Mouse (Mus musculus) kidney, adult 2 months (tissue): ENCODE data around the gene Cped1. TPM values are rescaled to one million over a fixed set of nuclear protein-coding genes. Genes with fewer than 3 reads are reported as not detected.

Experiments
- DNase-seq: peaks from one replicate; pipeline ENCODE4 v3.0.0; 2021
- H3K27ac ChIP-seq: fragments of 200-500 bp; 2 replicates; pipeline ENCODE4 v1.5.1; 2012; ENCODE audit warnings: low read depth, low read length, control low read depth, inconsistent platforms; ENCODE audit not compliant: insufficient read depth
- H3K27me3 ChIP-seq: fragments of 200-500 bp; replicated peaks from 2 replicates; pipeline ENCODE4 v1.6.1; 2012; ENCODE audit warnings: mild to moderate bottlenecking, moderate library complexity, low read length, inconsistent platforms; ENCODE audit not compliant: control insufficient read depth, insufficient read depth
- H3K36me3 ChIP-seq: fragments of 200-500 bp; 2 replicates; pipeline ENCODE4 v1.6.1; 2012; ENCODE audit warnings: mild to moderate bottlenecking, moderate library complexity, low read length, inconsistent platforms; ENCODE audit not compliant: control insufficient read depth, insufficient read depth
- H3K4me1 ChIP-seq: fragments of 200-500 bp; 2 replicates; pipeline ENCODE4 v1.6.1; 2011; ENCODE audit warnings: low read length; ENCODE audit not compliant: control insufficient read depth, insufficient read depth
- H3K4me3 ChIP-seq: fragments of 200-500 bp; 2 replicates; pipeline ENCODE4 v1.5.1; 2011; ENCODE audit warnings: mild to moderate bottlenecking, low read depth, low read length, control low read depth; ENCODE audit not compliant: insufficient read depth
- CTCF ChIP-seq: fragments of 200-500 bp; conservative IDR thresholded peaks from 2 replicates; pipeline ENCODE4 v1.5.1; 2011; ENCODE audit warnings: low read depth, mild to moderate bottlenecking, control low read depth, low read length, moderate library complexity, mixed read lengths; ENCODE audit not compliant: insufficient read depth, insufficient read length
- POLR2A ChIP-seq: fragments of 200-500 bp; IDR thresholded peaks from one replicate; pipeline ENCODE4 v1.6.1; 2011; ENCODE audit warnings: low read depth, low read length, control low read depth
- WGBS: fragments of 180-500 bp; shearing (Covaris S2); methylation state at CpG from one replicate; pipeline ENCODE4 v1.1.7; 2018; 5-methylcytosine and 5-hydroxymethylcytosine counted together
- polyA plus RNA-seq: library from polyadenylated mRNA; depleted of rRNA; stranded (reverse); fragments of >200 nt; gene quantifications from 2 replicates; pipeline ENCODE4 v1.2.3, GENCODE M21; 2012

The Cped1 gene
- polyA plus RNA-seq, 1 experiment = 6.2 TPM

- H3K36me3 ChIP-seq = no peaks in the 10 kb centered on the region
- no peaks in the 10 kb centered on the region for H3K27me3 ChIP-seq
- DNase-seq = peak; percentile 72
- TF ChIP-seq POLR2A (no peak), CTCF (no peak)
- WGBS = 53% methylated on average over 5 of the region's 5 CpGs
- no peaks in the 10 kb centered on the region for H3K4me1 ChIP-seq
- H3K4me3 ChIP-seq = no peak overlapping the region
- H3K27ac ChIP-seq = no peak overlapping the region
Observed at GRCm38 (mm10) chr6:22157461-22157860, 171.7 kb downstream of the Cped1 start.

GRCm38 (mm10) chr6:22161944-22162343 lies 176.2 kb downstream of the Cped1 start:
- Histone ChIP-seq H3K4me1 (no peaks in the 10 kb centered on the region), H3K27ac (no peak overlapping the region), H3K4me3 (no peak overlapping the region), H3K36me3 (no peaks in the 10 kb centered on the region), H3K27me3 (no peaks in the 10 kb centered on the region)
- TF ChIP-seq CTCF (no peak), POLR2A (no peak)
- 66% methylated on average over 1 of the region's 1 CpGs for WGBS
- DNase-seq = no peak

- TF ChIP-seq POLR2A (no peak), CTCF (no peak)
- Histone ChIP-seq H3K36me3 (no peaks in the 10 kb centered on the region), H3K4me3 (no peak overlapping the region), H3K27me3 (no peaks in the 10 kb centered on the region), H3K4me1 (no peaks in the 10 kb centered on the region), H3K27ac (no peak overlapping the region)
- DNase-seq = no peak
- 69% methylated on average over 2 of the region's 2 CpGs for WGBS
Observed at GRCm38 (mm10) chr6:22168388-22168787, 182.7 kb downstream of the Cped1 start.

- no peaks in the 10 kb centered on the region for H3K36me3 ChIP-seq
- DNase-seq = no peak
- TF ChIP-seq CTCF (no peak), POLR2A (no peak)
- H3K27me3 ChIP-seq = no peaks in the 10 kb centered on the region
- 82% methylated on average over 8 of the region's 8 CpGs for WGBS
- no peak overlapping the region for H3K27ac ChIP-seq
- no peaks in the 10 kb centered on the region for H3K4me1 ChIP-seq
- no peak overlapping the region for H3K4me3 ChIP-seq
Observed at GRCm38 (mm10) chr6:22178721-22179295, 193.1 kb downstream of the Cped1 start.

GRCm38 (mm10) chr6:22180316-22180715 lies 194.6 kb downstream of the Cped1 start:
- Histone ChIP-seq H3K36me3 (no peaks in the 10 kb centered on the region), H3K4me3 (no peak overlapping the region), H3K27me3 (no peaks in the 10 kb centered on the region), H3K4me1 (no peaks in the 10 kb centered on the region), H3K27ac (no peak overlapping the region)
- DNase-seq = no peak
- 80% methylated on average over 10 of the region's 10 CpGs for WGBS
- no peak for TF ChIP-seq POLR2A
- no peak for TF ChIP-seq CTCF

GRCm38 (mm10) chr6:22186967-22187366 lies 201.3 kb downstream of the Cped1 start:
- WGBS = 90% methylated on average over 8 of the region's 8 CpGs
- Histone ChIP-seq H3K36me3 (no peaks in the 10 kb centered on the region), H3K4me1 (no peaks in the 10 kb centered on the region), H3K27me3 (no peaks in the 10 kb centered on the region), H3K27ac (no peak overlapping the region), H3K4me3 (no peak overlapping the region)
- no peak for TF ChIP-seq CTCF
- TF ChIP-seq POLR2A = no peak
- no peak for DNase-seq

- no peaks in the 10 kb centered on the region for H3K36me3 ChIP-seq
- H3K27ac ChIP-seq = no peak overlapping the region
- 69% methylated on average over 24 of the region's 24 CpGs for WGBS
- no peaks in the 10 kb centered on the region for H3K27me3 ChIP-seq
- TF ChIP-seq CTCF = no peak
- TF ChIP-seq POLR2A = no peak
- no peaks in the 10 kb centered on the region for H3K4me1 ChIP-seq
- no peak for DNase-seq
- no peak overlapping the region for H3K4me3 ChIP-seq
Observed at GRCm38 (mm10) chr6:22189346-22190335, 203.9 kb downstream of the Cped1 start.
